Mouse (Mus musculus): ENCODE measurements at regions not wholly inside any gene's neighbourhood (a gene's known extent, or its start where the extent isn't known, plus 50 kb on each side); places are given as distances from the start of the nearest gene placed in this dataset.

GRCm38 (mm10) chr16:76448773-76449172, 75.1 kb upstream of the Nrip1 start:
- no peak overlapping the region for H3K4me3 ChIP-seq (ENCODE audit: control insufficient read depth, low read depth, low read length)
- no peak for TF ChIP-seq POLR2A (IDR thresholded peaks at IDR 0.05; ENCODE audit: control insufficient read depth, low read depth, low read length)
- no peak for TF ChIP-seq CTCF (IDR thresholded peaks at IDR 0.05; ENCODE audit: control insufficient read depth, insufficient read depth, insufficient replicate concordance, low read depth, low read length)
- H3K36me3 ChIP-seq (ENCODE audit: control insufficient read depth, insufficient read depth, low read length): no peaks in the 10 kb centered on the region
- no peaks in the 10 kb centered on the region for H3K4me1 ChIP-seq (ENCODE audit: control insufficient read depth, insufficient read depth, low read length)
- H3K27me3 ChIP-seq (ENCODE audit: control insufficient read depth, insufficient read depth, low read length): no peaks in the 10 kb centered on the region
- no peak overlapping the region for H3K27ac ChIP-seq (ENCODE audit: control insufficient read depth, insufficient read depth, low read depth, low read length)

- Histone ChIP-seq H3K4me3 (ENCODE audit: control insufficient read depth, low read depth, low read length) (no peak overlapping the region), H3K4me1 (ENCODE audit: control insufficient read depth, insufficient read depth, low read length) (no peaks in the 10 kb centered on the region), H3K27me3 (ENCODE audit: control insufficient read depth, insufficient read depth, low read length) (no peaks in the 10 kb centered on the region), H3K36me3 (ENCODE audit: control insufficient read depth, insufficient read depth, low read length) (no peaks in the 10 kb centered on the region), H3K27ac (ENCODE audit: control insufficient read depth, insufficient read depth, low read depth, low read length) (no peak overlapping the region)
- TF ChIP-seq CTCF (IDR thresholded peaks at IDR 0.05; ENCODE audit: control insufficient read depth, insufficient read depth, insufficient replicate concordance, low read depth, low read length) (no peak), POLR2A (IDR thresholded peaks at IDR 0.05; ENCODE audit: control insufficient read depth, low read depth, low read length) (no peak)
Measured at GRCm38 (mm10) chr16:76447033-76447432, 73.4 kb upstream of the Nrip1 start.

GRCm38 (mm10) chr16:76444668-76445067, 71.0 kb upstream of the Nrip1 start:
- TF ChIP-seq CTCF (IDR thresholded peaks at IDR 0.05; ENCODE audit: control insufficient read depth, insufficient read depth, insufficient replicate concordance, low read depth, low read length) (no peak), POLR2A (IDR thresholded peaks at IDR 0.05; ENCODE audit: control insufficient read depth, low read depth, low read length) (no peak)
- H3K27ac ChIP-seq (ENCODE audit: control insufficient read depth, insufficient read depth, low read depth, low read length): no peak overlapping the region
- H3K4me1 ChIP-seq (ENCODE audit: control insufficient read depth, insufficient read depth, low read length): no peaks in the 10 kb centered on the region
- H3K4me3 ChIP-seq (ENCODE audit: control insufficient read depth, low read depth, low read length): no peak overlapping the region
- H3K27me3 ChIP-seq (ENCODE audit: control insufficient read depth, insufficient read depth, low read length): no peaks in the 10 kb centered on the region
- no peaks in the 10 kb centered on the region for H3K36me3 ChIP-seq (ENCODE audit: control insufficient read depth, insufficient read depth, low read length)

DNA sequence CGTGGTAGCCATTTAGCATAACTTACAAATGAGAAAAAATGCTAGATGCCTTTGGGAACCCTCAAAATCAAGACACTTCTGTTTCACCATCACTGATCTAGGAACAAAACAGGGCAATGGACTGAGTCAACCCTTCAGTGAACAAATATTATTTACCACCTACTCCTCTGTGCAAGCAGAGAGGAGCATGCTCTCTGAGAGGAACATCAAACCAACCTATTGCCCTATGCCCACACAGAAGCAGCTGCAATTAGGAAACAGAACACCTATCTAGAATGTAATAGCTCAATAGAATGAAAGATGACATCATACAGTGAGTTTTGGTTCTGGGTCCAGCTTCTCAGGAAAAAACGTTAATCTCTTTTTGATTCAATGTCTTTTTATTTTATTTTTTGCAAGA, 69.0 kb upstream of the Nrip1 start:
- Histone ChIP-seq H3K4me3 (ENCODE audit: control insufficient read depth, low read depth, low read length) (no peak overlapping the region), H3K27ac (ENCODE audit: control insufficient read depth, insufficient read depth, low read depth, low read length) (no peak overlapping the region), H3K4me1 (ENCODE audit: control insufficient read depth, insufficient read depth, low read length) (no peaks in the 10 kb centered on the region), H3K27me3 (ENCODE audit: control insufficient read depth, insufficient read depth, low read length) (no peaks in the 10 kb centered on the region), H3K36me3 (ENCODE audit: control insufficient read depth, insufficient read depth, low read length) (no peaks in the 10 kb centered on the region)
- TF ChIP-seq POLR2A (IDR thresholded peaks at IDR 0.05; ENCODE audit: control insufficient read depth, low read depth, low read length): no peak
- TF ChIP-seq CTCF (IDR thresholded peaks at IDR 0.05; ENCODE audit: control insufficient read depth, insufficient read depth, insufficient replicate concordance, low read depth, low read length): no peak

- TF ChIP-seq POLR2A (IDR thresholded peaks at IDR 0.05; ENCODE audit: control insufficient read depth, low read depth, low read length): no peak
- no peak for TF ChIP-seq CTCF (IDR thresholded peaks at IDR 0.05; ENCODE audit: control insufficient read depth, insufficient read depth, insufficient replicate concordance, low read depth, low read length)
- no peak overlapping the region for H3K27ac ChIP-seq (ENCODE audit: control insufficient read depth, insufficient read depth, low read depth, low read length)
- H3K4me1 ChIP-seq (ENCODE audit: control insufficient read depth, insufficient read depth, low read length): no peaks in the 10 kb centered on the region
- no peaks in the 10 kb centered on the region for H3K36me3 ChIP-seq (ENCODE audit: control insufficient read depth, insufficient read depth, low read length)
- no peaks in the 10 kb centered on the region for H3K27me3 ChIP-seq (ENCODE audit: control insufficient read depth, insufficient read depth, low read length)
- no peak overlapping the region for H3K4me3 ChIP-seq (ENCODE audit: control insufficient read depth, low read depth, low read length)
Measured at GRCm38 (mm10) chr16:76441803-76442448, 68.3 kb upstream of the Nrip1 start.

DNA sequence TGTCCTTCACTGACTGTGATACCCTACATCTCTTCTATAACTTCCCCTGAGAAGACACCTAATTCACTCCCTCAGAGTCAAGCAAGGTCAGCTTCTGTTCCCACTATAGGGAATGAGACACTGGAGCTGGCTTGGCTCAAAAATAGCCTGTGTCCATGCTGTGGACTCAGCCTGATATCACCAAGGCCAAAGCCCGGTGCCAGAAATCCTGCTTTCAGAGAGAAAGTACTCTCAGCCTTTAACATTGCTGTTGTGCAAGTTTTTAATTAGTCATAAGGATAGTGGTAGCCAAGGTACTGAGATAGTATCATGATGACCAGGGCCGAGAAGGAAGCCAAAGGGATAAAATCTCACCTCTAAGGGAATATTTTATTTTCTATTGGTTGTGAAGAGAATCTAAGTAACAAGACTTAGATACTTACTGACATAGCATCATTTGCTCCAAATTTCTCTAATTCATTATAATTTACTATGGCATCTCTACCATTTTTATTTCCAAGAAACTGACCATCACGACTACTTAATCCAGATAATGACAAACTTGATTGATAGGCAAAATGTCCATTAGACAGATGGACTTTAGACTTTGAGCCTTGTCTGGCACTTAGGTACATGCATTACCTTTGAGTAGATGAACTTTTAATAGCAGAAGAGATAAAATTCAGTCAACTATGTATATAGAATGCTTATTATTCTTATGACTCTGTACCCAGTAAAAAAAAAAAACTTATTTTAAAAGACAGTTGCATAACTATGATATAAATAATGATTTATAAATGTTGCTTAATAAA, 64.7 kb upstream of the Nrip1 start:
- TF ChIP-seq POLR2A (IDR thresholded peaks at IDR 0.05; ENCODE audit: control insufficient read depth, low read depth, low read length) (no peak), CTCF (IDR thresholded peaks at IDR 0.05; ENCODE audit: control insufficient read depth, insufficient read depth, insufficient replicate concordance, low read depth, low read length) (no peak)

GRCm38 (mm10) chr16:76436290-76436689, 62.7 kb upstream of the Nrip1 start:
- no peaks in the 10 kb centered on the region for H3K36me3 ChIP-seq (ENCODE audit: control insufficient read depth, insufficient read depth, low read length)
- TF ChIP-seq CTCF (IDR thresholded peaks at IDR 0.05; ENCODE audit: control insufficient read depth, insufficient read depth, insufficient replicate concordance, low read depth, low read length): no peak
- TF ChIP-seq POLR2A (IDR thresholded peaks at IDR 0.05; ENCODE audit: control insufficient read depth, low read depth, low read length): no peak
- no peak overlapping the region for H3K4me3 ChIP-seq (ENCODE audit: control insufficient read depth, low read depth, low read length)
- H3K27me3 ChIP-seq (ENCODE audit: control insufficient read depth, insufficient read depth, low read length): no peaks in the 10 kb centered on the region
- no peak overlapping the region for H3K27ac ChIP-seq (ENCODE audit: control insufficient read depth, insufficient read depth, low read depth, low read length)
- H3K4me1 ChIP-seq (ENCODE audit: control insufficient read depth, insufficient read depth, low read length): no peaks in the 10 kb centered on the region

More for the DNA sequence above, 64.7 kb upstream of the Nrip1 start:
- Histone ChIP-seq H3K36me3 (ENCODE audit: control insufficient read depth, insufficient read depth, low read length) (no peaks in the 10 kb centered on the region), H3K27ac (ENCODE audit: control insufficient read depth, insufficient read depth, low read depth, low read length) (no peak overlapping the region), H3K4me3 (ENCODE audit: control insufficient read depth, low read depth, low read length) (no peak overlapping the region), H3K27me3 (ENCODE audit: control insufficient read depth, insufficient read depth, low read length) (no peaks in the 10 kb centered on the region), H3K4me1 (ENCODE audit: control insufficient read depth, insufficient read depth, low read length) (no peaks in the 10 kb centered on the region)
